Mouse (Mus musculus) liver, embryonic 13.5 days (tissue): Measurements from ENCODE around the gene Yipf2. TPM values are rescaled to one million over a fixed set of nuclear protein-coding genes. Genes with fewer than 3 reads are reported as not detected.
A peak's percentile ranks its signal among the peaks of the same experiment; 100 is the strongest.

Experiments used
- ATAC-seq: fragments of 200-750 bp; cut with Nextera tagmentation; 2 replicates; pipeline ENCODE4 v1.8.0; 2017; ENCODE audit warnings: low read depth, mild to moderate bottlenecking, moderate number of reproducible peaks, moderate library complexity
- DNase-seq: peaks from one replicate; pipeline ENCODE4 v3.0.0; 2022
- H3K27ac ChIP-seq: fragments of 300-500 bp; sonication (generic); 2 replicates; pipeline ENCODE4 v1.5.1; 2015; ENCODE audit warnings: moderate library complexity, mild to moderate bottlenecking, inconsistent platforms
- H3K27me3 ChIP-seq: fragments of 300-500 bp; sonication (generic); 2 replicates; pipeline ENCODE4 v1.6.1; 2015; ENCODE audit warnings: mild to moderate bottlenecking, inconsistent platforms
- H3K36me3 ChIP-seq: fragments of 300-500 bp; sonication (generic); 2 replicates; pipeline ENCODE4 v1.6.1; 2015; ENCODE audit warnings: mild to moderate bottlenecking, inconsistent platforms
- H3K4me1 ChIP-seq: fragments of 300-500 bp; sonication (generic); replicated peaks from 2 replicates; pipeline ENCODE4 v1.6.1; 2015; ENCODE audit warnings: inconsistent platforms
- H3K4me2 ChIP-seq: fragments of 300-500 bp; sonication (generic); 2 replicates; pipeline ENCODE4 v1.6.1; 2015; ENCODE audit warnings: inconsistent platforms, mild to moderate bottlenecking, moderate library complexity
- H3K4me3 ChIP-seq: fragments of 300-500 bp; sonication (generic); replicated peaks from 2 replicates; pipeline ENCODE4 v1.5.1; 2015; ENCODE audit warnings: mild to moderate bottlenecking, inconsistent platforms
- H3K9ac ChIP-seq: fragments of 300-500 bp; sonication (generic); 2 replicates; pipeline ENCODE4 v1.6.1; 2015; ENCODE audit warnings: mild to moderate bottlenecking, inconsistent platforms
- H3K9me3 ChIP-seq: fragments of 300-500 bp; sonication (generic); replicated peaks from 2 replicates; pipeline ENCODE4 v1.6.1; 2016; ENCODE audit warnings: inconsistent platforms
- WGBS: fragments of 180-500 bp; shearing (Covaris S2); methylation state at CpG from one replicate; pipeline ENCODE4 v1.1.7; 2015; ENCODE audit not compliant: insufficient replicate concordance; 5-methylcytosine and 5-hydroxymethylcytosine counted together
- polyA plus RNA-seq: library from polyadenylated mRNA; unstranded; fragments of >200 nt; fragmentation: Nextera tagmentation; extraction: Ambion mirVana; gene quantifications from 2 replicates; pipeline ENCODE4 v1.2.1, GENCODE M21; 2015

Gene Yipf2
- 8.8 and 10.2 TPM in 2 replicates for polyA plus RNA-seq

GRCm38 (mm10) chr9:21592703-21593121, at the start of gene Yipf2, which contains the start of gene Timm29:
TSS of gene Yipf2 (minus strand) at chr9:21592828.
TSS of gene Timm29 (plus strand) at chr9:21592722.
- Histone ChIP-seq H3K9me3 (no peaks in the 10 kb centered on the region), H3K4me1 (peaks cover 33% of the 10 kb centered on the region), H3K9ac (peak within 1 kb of the TSS; percentile 95), H3K4me2 (peak within 1 kb of the TSS; percentile 99), H3K27me3 (no peaks in the 10 kb centered on the region), H3K4me3 (peak within 1 kb of the TSS; percentile 90), H3K36me3 (peaks cover 45% of the 10 kb centered on the region), H3K27ac (peak within 1 kb of the TSS; percentile 88)
- WGBS = under 1% methylated on average over 30 of the region's 30 CpGs
- DNase-seq (peak; percentile 84), ATAC-seq (peak; percentile 88)

GRCm38 (mm10) chr9:21639031-21639430, 46.4 kb upstream of the Yipf2 start:
- Histone ChIP-seq H3K4me3 (no peak overlapping the region), H3K4me2 (no peak overlapping the region), H3K27me3 (no peaks in the 10 kb centered on the region), H3K36me3 (peaks cover 100% of the 10 kb centered on the region), H3K9ac (no peak overlapping the region), H3K9me3 (no peaks in the 10 kb centered on the region), H3K27ac (no peak overlapping the region), H3K4me1 (no peaks in the 10 kb centered on the region)
- 92% methylated on average over 11 of the region's 11 CpGs for WGBS
- no peak for ATAC-seq
- DNase-seq = no peak

- H3K4me1 ChIP-seq = no peaks in the 10 kb centered on the region
- H3K27ac ChIP-seq = no peak overlapping the region
- 87% methylated on average over 7 of the region's 7 CpGs for WGBS
- ATAC-seq = no peak
- H3K27me3 ChIP-seq = no peaks in the 10 kb centered on the region
- DNase-seq = no peak
- H3K4me3 ChIP-seq = no peak overlapping the region
- H3K36me3 ChIP-seq = peaks cover 87% of the 10 kb centered on the region
- no peak overlapping the region for H3K4me2 ChIP-seq
- H3K9me3 ChIP-seq = no peaks in the 10 kb centered on the region
- H3K9ac ChIP-seq = no peak overlapping the region
Observed at GRCm38 (mm10) chr9:21635639-21636038, 43.0 kb upstream of the Yipf2 start.

- H3K4me1 ChIP-seq = no peaks in the 10 kb centered on the region
- H3K4me3 ChIP-seq = no peak overlapping the region
- H3K27me3 ChIP-seq = no peaks in the 10 kb centered on the region
- H3K27ac ChIP-seq = no peak overlapping the region
- 78% methylated on average over 3 of the region's 3 CpGs for WGBS
- ATAC-seq (no peak), DNase-seq (no peak)
- peaks cover 62% of the 10 kb centered on the region for H3K36me3 ChIP-seq
- H3K4me2 ChIP-seq = no peak overlapping the region
- H3K9me3 ChIP-seq = no peaks in the 10 kb centered on the region
- H3K9ac ChIP-seq = no peak overlapping the region
Observed at GRCm38 (mm10) chr9:21633106-21633505, 40.5 kb upstream of the Yipf2 start.

- WGBS = 69% methylated on average over 3 of the region's 3 CpGs
- peaks cover 3% of the 10 kb centered on the region; the same call in 1 of the 2 replicates for H3K4me1 ChIP-seq
- no peaks in the 10 kb centered on the region for H3K27me3 ChIP-seq
- H3K4me3 ChIP-seq = no peak overlapping the region
- ATAC-seq = no peak
- H3K27ac ChIP-seq = no peak overlapping the region
- DNase-seq = no peak
- no peak overlapping the region for H3K9ac ChIP-seq
- no peaks in the 10 kb centered on the region for H3K9me3 ChIP-seq
- H3K36me3 ChIP-seq = peaks cover 40% of the 10 kb centered on the region
- no peak overlapping the region for H3K4me2 ChIP-seq
Observed at GRCm38 (mm10) chr9:21630673-21631072, 38.0 kb upstream of the Yipf2 start.

GRCm38 (mm10) chr9:21627145-21627795, 34.6 kb upstream of the Yipf2 start:
- Histone ChIP-seq H3K4me3 (no peak overlapping the region), H3K4me2 (no peak overlapping the region)
- DNase-seq = no peak

GRCm38 (mm10) chr9:21626571-21626970, 33.9 kb upstream of the Yipf2 start:
- no peak overlapping the region for H3K9ac ChIP-seq
- H3K36me3 ChIP-seq = peaks cover 15% of the 10 kb centered on the region
- no peaks in the 10 kb centered on the region for H3K27me3 ChIP-seq
- ATAC-seq (no peak), DNase-seq (no peak)
- H3K4me2 ChIP-seq = no peak overlapping the region
- peaks cover 37% of the 10 kb centered on the region for H3K4me1 ChIP-seq
- H3K4me3 ChIP-seq = no peak overlapping the region
- H3K9me3 ChIP-seq = no peaks in the 10 kb centered on the region
- no peak overlapping the region for H3K27ac ChIP-seq

More at GRCm38 (mm10) chr9:21627145-21627795, 34.6 kb upstream of the Yipf2 start:
- no peaks in the 10 kb centered on the region for H3K9me3 ChIP-seq
- no peak overlapping the region for H3K27ac ChIP-seq
- no peak overlapping the region for H3K9ac ChIP-seq
- ATAC-seq = no peak
- WGBS = 81% methylated on average over 5 of the region's 5 CpGs
- peaks cover 8% of the 10 kb centered on the region for H3K36me3 ChIP-seq
- peaks cover 30% of the 10 kb centered on the region for H3K4me1 ChIP-seq
- no peaks in the 10 kb centered on the region for H3K27me3 ChIP-seq

- Histone ChIP-seq H3K27me3 (no peaks in the 10 kb centered on the region), H3K9me3 (no peaks in the 10 kb centered on the region), H3K27ac (no peak overlapping the region), H3K4me1 (peaks cover 42% of the 10 kb centered on the region), H3K36me3 (peaks cover 10% of the 10 kb centered on the region), H3K9ac (no peak overlapping the region), H3K4me3 (no peak overlapping the region), H3K4me2 (no peak overlapping the region)
- ATAC-seq (no peak), DNase-seq (no peak)
- 77% methylated on average over 10 of the region's 10 CpGs for WGBS
Observed at GRCm38 (mm10) chr9:21625342-21626339, 33.0 kb upstream of the Yipf2 start.

- ATAC-seq (peak; percentile 66; the same call in 1 of the 2 replicates), DNase-seq (no peak)
- Histone ChIP-seq H3K36me3 (peaks cover 18% of the 10 kb centered on the region), H3K4me3 (no peak overlapping the region), H3K9me3 (no peaks in the 10 kb centered on the region), H3K4me2 (no peak overlapping the region), H3K27ac (no peak overlapping the region), H3K9ac (no peak overlapping the region), H3K27me3 (no peaks in the 10 kb centered on the region), H3K4me1 (peaks cover 60% of the 10 kb centered on the region)
- 69% methylated on average over 1 of the region's 1 CpGs for WGBS
Observed at GRCm38 (mm10) chr9:21622676-21623075, 30.0 kb upstream of the Yipf2 start.

- Histone ChIP-seq H3K4me3 (no peak overlapping the region), H3K27me3 (no peaks in the 10 kb centered on the region), H3K4me2 (no peak overlapping the region), H3K4me1 (peaks cover 66% of the 10 kb centered on the region), H3K36me3 (peaks cover 15% of the 10 kb centered on the region), H3K27ac (0 out of 2 replicates have a peak overlapping the region, but pooled peaks have one; percentile 26), H3K9me3 (no peaks in the 10 kb centered on the region), H3K9ac (no peak overlapping the region)
- no peak for DNase-seq
- 84% methylated on average over 4 of the region's 4 CpGs for WGBS
- ATAC-seq = no peak
Observed at GRCm38 (mm10) chr9:21620229-21620628, 27.6 kb upstream of the Yipf2 start.

GRCm38 (mm10) chr9:21617066-21617465, 24.4 kb upstream of the Yipf2 start:
- peaks cover 13% of the 10 kb centered on the region for H3K36me3 ChIP-seq
- H3K4me1 ChIP-seq = peaks cover 52% of the 10 kb centered on the region
- peak overlapping the region; percentile 92 for H3K4me3 ChIP-seq
- 2% methylated on average over 10 of the region's 10 CpGs for WGBS
- ATAC-seq = no peak
- H3K27me3 ChIP-seq = no peaks in the 10 kb centered on the region
- peak overlapping the region; percentile 94 for H3K9ac ChIP-seq
- peak overlapping the region; percentile 85 for H3K4me2 ChIP-seq
- peak; percentile 28 for DNase-seq
- peak overlapping the region; percentile 89 for H3K27ac ChIP-seq
- H3K9me3 ChIP-seq = no peaks in the 10 kb centered on the region
